Mouse (Mus musculus) neural tube, embryonic 11.5 days (tissue): Measurements from ENCODE around the gene Snrpg. TPM values are rescaled to one million over a fixed set of nuclear protein-coding genes. Genes with fewer than 3 reads are reported as not detected.

ENCODE experiments used
- ATAC-seq: fragments of 200-750 bp; cut with Nextera tagmentation; 2 replicates; pipeline ENCODE4 v1.8.0; 2017; ENCODE audit warnings: moderate number of reproducible peaks, mild to moderate bottlenecking, moderate TSS enrichment, moderate library complexity; ENCODE audit not compliant: insufficient read depth, low FRiP score, low TSS enrichment
- DNase-seq: peaks from one replicate; pipeline ENCODE4 v3.0.0-alpha.2; 2015; ENCODE audit warnings: low spot score
- H3K27ac ChIP-seq: fragments of 300-500 bp; sonication (generic); 2 replicates; pipeline ENCODE4 v1.5.1; 2014; ENCODE audit warnings: low read depth, mild to moderate bottlenecking, low read length
- H3K27me3 ChIP-seq: fragments of 300-500 bp; sonication (generic); 2 replicates; pipeline ENCODE4 v1.6.1; 2014; ENCODE audit warnings: mild to moderate bottlenecking, low read length, mixed read lengths; ENCODE audit not compliant: control insufficient read depth, insufficient read depth
- H3K36me3 ChIP-seq: fragments of 300-500 bp; sonication (generic); 2 replicates; pipeline ENCODE4 v1.6.1; 2014; ENCODE audit warnings: mild to moderate bottlenecking, low read length, moderate library complexity, mixed read lengths; ENCODE audit not compliant: control insufficient read depth, insufficient read depth
- H3K4me1 ChIP-seq: fragments of 300-500 bp; sonication (generic); 2 replicates; pipeline ENCODE4 v1.6.1; 2014; ENCODE audit warnings: low read length, mixed read lengths; ENCODE audit not compliant: control insufficient read depth, insufficient read depth
- H3K4me2 ChIP-seq: fragments of 300-500 bp; sonication (generic); 2 replicates; pipeline ENCODE4 v1.6.1; 2014; ENCODE audit warnings: low read depth, mild to moderate bottlenecking, moderate library complexity
- H3K4me3 ChIP-seq: fragments of 300-500 bp; sonication (generic); 2 replicates; pipeline ENCODE4 v1.5.1; 2014; ENCODE audit warnings: low read depth, low read length
- H3K9ac ChIP-seq: fragments of 300-500 bp; sonication (generic); 2 replicates; pipeline ENCODE4 v1.6.1; 2014; ENCODE audit warnings: mild to moderate bottlenecking, low read length
- H3K9me3 ChIP-seq: fragments of 300-500 bp; sonication (generic); 2 replicates; pipeline ENCODE4 v1.6.1; 2016; ENCODE audit warnings: low read length; ENCODE audit not compliant: control insufficient read depth
- WGBS: fragments of 180-500 bp; shearing (Covaris S2); extraction: QIAGEN DNeasy Blood & Tissue Kit; methylation state at CpG from one replicate; pipeline ENCODE4 v1.1.7; 2014; 5-methylcytosine and 5-hydroxymethylcytosine counted together
- polyA plus RNA-seq: library from polyadenylated mRNA; unstranded; fragments of >200 nt; fragmentation: Nextera tagmentation; extraction: Ambion mirVana; gene quantifications from 2 replicates; pipeline ENCODE4 v1.2.1, GENCODE M21; 2014

Gene Snrpg
- polyA plus RNA-seq, 1 experiment from 2014 or later: 658 TPM

- Histone ChIP-seq H3K27ac (no peak overlapping the region), H3K4me3 (no peak overlapping the region), H3K36me3 (no peaks in the 10 kb centered on the region), H3K4me1 (peaks cover 8% of the 10 kb centered on the region), H3K4me2 (no peak overlapping the region), H3K9ac (no peak overlapping the region), H3K27me3 (no peaks in the 10 kb centered on the region), H3K9me3 (no peaks in the 10 kb centered on the region)
- WGBS: 83% methylated on average over 2 of the region's 2 CpGs
- no peak for ATAC-seq
- DNase-seq: no peak
Measured at GRCm38 (mm10) chr6:86398986-86399385, 27.9 kb downstream of the Snrpg start.

- Histone ChIP-seq H3K4me3 (no peak overlapping the region), H3K4me1 (peaks cover 6% of the 10 kb centered on the region), H3K27ac (no peak overlapping the region), H3K9me3 (no peaks in the 10 kb centered on the region), H3K9ac (no peak overlapping the region), H3K36me3 (no peaks in the 10 kb centered on the region), H3K27me3 (no peaks in the 10 kb centered on the region), H3K4me2 (no peak overlapping the region)
- WGBS: 79% methylated on average over 2 of the region's 2 CpGs
- no peak for DNase-seq
- no peak for ATAC-seq
Measured at GRCm38 (mm10) chr6:86399995-86400394, 28.9 kb downstream of the Snrpg start.

- H3K4me1 ChIP-seq: no peaks in the 10 kb centered on the region; the same call in 1 of the 2 replicates
- peak overlapping the region; percentile 13; the same call in 1 of the 2 replicates for H3K4me2 ChIP-seq
- no peak for ATAC-seq
- no peaks in the 10 kb centered on the region for H3K36me3 ChIP-seq
- H3K27me3 ChIP-seq: no peaks in the 10 kb centered on the region
- H3K27ac ChIP-seq: no peak overlapping the region
- DNase-seq: peak; percentile 78
- no peak overlapping the region for H3K4me3 ChIP-seq
- 8% methylated on average over 9 of the region's 9 CpGs for WGBS
- H3K9me3 ChIP-seq: no peaks in the 10 kb centered on the region
- H3K9ac ChIP-seq: no peak overlapping the region
Measured at GRCm38 (mm10) chr6:86400972-86401371, 29.9 kb downstream of the Snrpg start.

- Histone ChIP-seq H3K9me3 (no peaks in the 10 kb centered on the region), H3K9ac (no peak overlapping the region), H3K4me3 (peak overlapping the region; percentile 28; the same call in 1 of the 2 replicates), H3K27me3 (no peaks in the 10 kb centered on the region), H3K36me3 (no peaks in the 10 kb centered on the region), H3K4me2 (peak overlapping the region; percentile 33), H3K27ac (no peak overlapping the region), H3K4me1 (peaks cover 4% of the 10 kb centered on the region; the same call in 1 of the 2 replicates)
- WGBS: 44% methylated on average over 12 of the region's 12 CpGs
- ATAC-seq (no peak), DNase-seq (no peak)
Measured at GRCm38 (mm10) chr6:86402681-86403607, 31.8 kb downstream of the Snrpg start.

GRCm38 (mm10) chr6:86403728-86404099 lies 32.6 kb downstream of the Snrpg start:
- H3K4me3 ChIP-seq: peak overlapping the region; percentile 88

GRCm38 (mm10) chr6:86404100-86404861 lies 33.2 kb downstream of the Snrpg start, which contains the start of gene Tia1:
TSS of gene Tia1 (plus strand) at chr6:86404219.
- WGBS: under 1% methylated on average over 62 of the region's 62 CpGs

More at GRCm38 (mm10) chr6:86403728-86404099, 32.6 kb downstream of the Snrpg start:
- no peaks in the 10 kb centered on the region for H3K36me3 ChIP-seq
- DNase-seq: no peak
- no peaks in the 10 kb centered on the region for H3K27me3 ChIP-seq
- H3K27ac ChIP-seq: peak overlapping the region; percentile 100; the same call in 1 of the 2 replicates
- peaks cover 4% of the 10 kb centered on the region; the same call in 1 of the 2 replicates for H3K4me1 ChIP-seq
- peak overlapping the region; percentile 33 for H3K4me2 ChIP-seq
- peak; percentile 81 for ATAC-seq
- no peaks in the 10 kb centered on the region for H3K9me3 ChIP-seq
- no peak overlapping the region; the same call in 1 of the 2 replicates for H3K9ac ChIP-seq
- WGBS: under 1% methylated on average over 15 of the region's 15 CpGs

GRCm38 (mm10) chr6:86404996-86405395 lies 33.9 kb downstream of the Snrpg start:
- peaks cover 4% of the 10 kb centered on the region; the same call in 1 of the 2 replicates for H3K4me1 ChIP-seq
- under 1% methylated on average over 11 of the region's 11 CpGs for WGBS
- no peaks in the 10 kb centered on the region for H3K36me3 ChIP-seq
- ATAC-seq: no peak
- peak overlapping the region; percentile 100 for H3K27ac ChIP-seq
- no peaks in the 10 kb centered on the region for H3K27me3 ChIP-seq
- H3K4me3 ChIP-seq: peak overlapping the region; percentile 88
- DNase-seq: peak; percentile 37
- peak overlapping the region; percentile 99 for H3K9ac ChIP-seq
- no peaks in the 10 kb centered on the region for H3K9me3 ChIP-seq
- peak overlapping the region; percentile 46 for H3K4me2 ChIP-seq

More at GRCm38 (mm10) chr6:86404100-86404861, 33.2 kb downstream of the Snrpg start, which contains the start of gene Tia1:
- H3K4me2 ChIP-seq: peak within 1 kb of the TSS; percentile 46
- H3K36me3 ChIP-seq: no peaks in the 10 kb centered on the region
- H3K9me3 ChIP-seq: no peaks in the 10 kb centered on the region
- H3K4me3 ChIP-seq: peak within 1 kb of the TSS; percentile 88
- DNase-seq (peak; percentile 98), ATAC-seq (peak; percentile 94)
- H3K4me1 ChIP-seq: peaks cover 4% of the 10 kb centered on the region; the same call in 1 of the 2 replicates
- H3K27me3 ChIP-seq: no peaks in the 10 kb centered on the region
- H3K9ac ChIP-seq: peak within 1 kb of the TSS; percentile 99
- peak within 1 kb of the TSS; percentile 100 for H3K27ac ChIP-seq

GRCm38 (mm10) chr6:86406306-86406705 lies 35.2 kb downstream of the Snrpg start:
- no peak overlapping the region for H3K27ac ChIP-seq
- H3K9me3 ChIP-seq: no peaks in the 10 kb centered on the region
- H3K4me3 ChIP-seq: peak overlapping the region; percentile 88; the same call in 1 of the 2 replicates
- no peaks in the 10 kb centered on the region for H3K36me3 ChIP-seq
- H3K9ac ChIP-seq: no peak overlapping the region
- DNase-seq (no peak), ATAC-seq (no peak)
- H3K27me3 ChIP-seq: no peaks in the 10 kb centered on the region
- H3K4me2 ChIP-seq: peak overlapping the region; percentile 43
- H3K4me1 ChIP-seq: peaks cover 4% of the 10 kb centered on the region; the same call in 1 of the 2 replicates
